Mouse (Mus musculus) ES-E14 (cell line): Measurements from ENCODE around the gene Glo1.

ENCODE experiments used
- CHD2 ChIP-seq: IDR thresholded peaks from 2 replicates; pipeline ENCODE4 v1.6.1; 2014; ENCODE audit warnings: mild to moderate bottlenecking, low read depth, low read length, inconsistent platforms
- HCFC1 ChIP-seq: IDR thresholded peaks from 2 replicates; pipeline ENCODE4 v1.6.1; 2012; ENCODE audit warnings: low read length, inconsistent platforms, borderline replicate concordance; ENCODE audit not compliant: insufficient read depth
- MAFK ChIP-seq: IDR thresholded peaks from 2 replicates; pipeline ENCODE4 v1.6.1; 2014; ENCODE audit warnings: mild to moderate bottlenecking, low read depth, low read length, inconsistent platforms; ENCODE audit not compliant: insufficient read depth
- ZC3H11A ChIP-seq: IDR thresholded peaks from 2 replicates; pipeline ENCODE4 v1.6.1; 2012; ENCODE audit warnings: low read depth, mild to moderate bottlenecking, inconsistent platforms, low read length, borderline replicate concordance
- ZNF384 ChIP-seq: IDR thresholded peaks from 2 replicates; pipeline ENCODE4 v1.6.1; 2012; ENCODE audit warnings: low read depth, low read length, inconsistent platforms

GRCm38 (mm10) chr17:30575121-30575904, 51.4 kb downstream of the Glo1 start:
- no peak for TF ChIP-seq ZNF384
- no peak; the same call in 1 of the 2 replicates for TF ChIP-seq MAFK
- no peak for TF ChIP-seq ZC3H11A
- no peak for TF ChIP-seq HCFC1
- TF ChIP-seq CHD2: no peak
